Mouse (Mus musculus): Measurements from ENCODE around the gene Mael.
A peak's percentile ranks its signal among the peaks of the same experiment; 100 is the strongest.

Gene Mael

GRCm38 (mm10) chr1:166238315-166238969, at the start of gene Mael:
Gene Mael, minus strand, starts transcription at chr1:166238747.
- no peak for DNase-seq

GRCm38 (mm10) chr1:166286231-166286630, 47.7 kb upstream of the Mael start:
- DNase-seq = no peak

DNA sequence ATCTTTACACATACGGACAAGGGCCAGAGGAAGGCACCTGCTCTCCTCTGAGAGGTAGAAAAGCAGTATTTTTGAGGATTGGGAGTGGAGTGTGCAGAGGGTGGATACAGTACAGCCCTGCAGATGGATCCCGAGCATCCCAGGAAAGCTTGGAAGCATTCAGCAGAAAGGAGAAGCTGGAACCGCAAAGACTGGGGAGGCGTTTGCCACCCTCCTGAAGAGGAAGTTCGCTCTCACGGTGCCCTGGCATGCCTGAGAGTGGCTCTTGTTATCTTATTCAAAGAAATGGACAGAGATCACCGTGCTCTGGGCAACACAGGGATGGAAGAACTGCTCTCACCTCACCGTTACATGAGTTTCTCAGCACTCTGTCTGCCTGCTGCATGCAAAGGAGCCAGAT, 45.8 kb upstream of the Mael start:
- DNase-seq = no peak

GRCm38 (mm10) chr1:166283451-166283850, 44.9 kb upstream of the Mael start:
- DNase-seq = no peak

DNA sequence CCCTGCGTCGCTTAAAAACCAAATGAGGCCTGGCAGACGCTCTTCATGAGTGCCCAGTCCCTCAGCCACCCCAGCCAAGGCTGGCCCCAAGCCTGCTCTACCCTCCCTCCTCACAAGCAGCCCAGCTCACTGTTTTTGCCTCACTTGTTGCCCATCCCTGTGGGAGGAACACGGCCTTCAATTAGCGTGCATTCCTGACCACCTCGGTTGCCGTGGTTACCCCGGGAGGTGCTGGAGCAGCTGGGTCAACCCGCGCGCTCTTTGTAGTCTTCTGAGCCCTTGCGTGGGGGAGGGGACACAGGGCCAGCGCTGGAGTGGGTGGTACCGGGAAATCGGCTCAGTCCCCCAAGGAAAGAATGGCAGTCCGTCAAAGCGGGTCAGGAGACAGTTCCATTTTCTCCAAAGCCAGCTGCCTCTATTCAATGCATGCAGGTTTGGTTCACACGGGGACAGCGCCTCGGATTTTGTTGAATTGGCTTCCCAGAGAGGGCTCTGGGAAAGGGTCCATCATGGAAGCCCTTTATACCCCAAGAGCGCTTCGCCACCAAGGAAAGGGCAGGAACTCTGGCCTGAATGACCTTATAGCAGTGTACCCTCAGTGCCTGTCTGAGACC, 44.2 kb upstream of the Mael start:
- peak; percentile 34 for DNase-seq

GRCm38 (mm10) chr1:166281836-166282235, 43.3 kb upstream of the Mael start:
- DNase-seq = no peak

GRCm38 (mm10) chr1:166281287-166281686, 42.7 kb upstream of the Mael start:
- no peak for DNase-seq

DNA sequence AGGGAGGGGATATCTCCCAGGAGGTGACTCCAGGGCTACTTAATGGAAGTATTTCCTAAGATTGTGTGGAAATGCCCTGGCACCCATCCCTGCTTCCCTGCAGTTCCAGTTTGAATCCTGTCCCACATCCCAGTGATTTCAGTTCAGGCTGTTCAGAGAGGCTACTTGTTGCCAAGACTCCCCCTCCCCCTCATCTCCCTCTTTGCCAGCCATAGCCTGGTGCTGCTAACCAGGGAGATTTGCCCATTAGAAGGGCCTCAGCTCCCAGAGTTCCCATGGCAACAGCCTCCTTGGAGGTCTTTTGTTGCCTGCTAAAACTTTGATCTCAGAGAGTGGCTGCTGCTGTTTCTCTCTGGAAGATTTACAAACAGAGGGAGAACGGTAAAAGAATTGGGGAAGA, 42.0 kb upstream of the Mael start:
- peak; percentile 46 for DNase-seq

DNA sequence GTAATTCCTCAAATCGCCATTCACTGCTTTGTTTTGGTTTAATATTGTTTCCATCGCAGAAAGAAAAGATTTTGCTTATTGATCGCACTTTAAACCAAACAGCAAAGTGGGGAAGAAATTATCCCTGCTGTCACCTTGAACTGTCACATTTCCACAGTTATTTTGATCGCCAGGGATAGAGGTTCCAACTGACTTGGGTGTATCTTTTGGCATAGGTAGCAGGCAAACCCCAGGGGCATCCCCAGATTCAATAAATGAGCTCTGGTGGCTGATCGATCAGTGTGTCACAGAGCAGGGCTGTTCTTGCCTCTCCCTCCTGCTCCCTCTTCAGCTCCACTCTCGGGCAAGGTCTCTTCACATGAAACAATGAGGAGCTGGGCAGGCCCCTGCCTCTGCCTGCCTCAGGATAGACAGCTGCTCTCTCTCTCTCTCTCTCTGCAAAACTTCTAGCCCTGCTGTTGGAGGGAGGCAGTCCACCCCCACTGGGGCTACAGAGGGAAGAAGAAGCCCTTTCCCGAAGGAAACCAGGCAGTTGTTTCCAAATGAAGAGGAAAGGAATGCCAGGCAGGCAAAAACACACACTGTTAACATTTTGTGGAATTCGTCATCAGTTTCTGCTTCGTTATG, 41.1 kb upstream of the Mael start:
- no peak for DNase-seq

DNA sequence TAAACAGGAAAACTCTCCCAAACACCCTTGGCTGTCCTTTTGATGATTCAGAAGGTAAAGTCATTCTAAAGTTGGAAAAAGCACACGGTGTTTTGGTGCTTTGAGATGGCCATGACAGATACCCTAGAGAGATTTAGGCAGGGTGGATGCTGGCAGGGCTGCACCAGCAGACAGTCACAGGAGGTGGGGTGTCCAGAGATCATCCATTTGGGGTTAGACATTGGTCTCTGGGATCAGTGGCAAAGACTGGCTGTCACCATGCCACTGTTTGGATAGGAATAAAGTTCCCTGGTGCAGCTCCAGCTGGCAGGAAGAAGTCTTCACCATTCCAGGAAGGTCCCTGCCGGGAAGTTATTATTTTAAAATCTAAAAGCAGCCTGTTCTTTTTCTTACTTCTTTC, 40.2 kb upstream of the Mael start:
- DNase-seq = no peak

DNA sequence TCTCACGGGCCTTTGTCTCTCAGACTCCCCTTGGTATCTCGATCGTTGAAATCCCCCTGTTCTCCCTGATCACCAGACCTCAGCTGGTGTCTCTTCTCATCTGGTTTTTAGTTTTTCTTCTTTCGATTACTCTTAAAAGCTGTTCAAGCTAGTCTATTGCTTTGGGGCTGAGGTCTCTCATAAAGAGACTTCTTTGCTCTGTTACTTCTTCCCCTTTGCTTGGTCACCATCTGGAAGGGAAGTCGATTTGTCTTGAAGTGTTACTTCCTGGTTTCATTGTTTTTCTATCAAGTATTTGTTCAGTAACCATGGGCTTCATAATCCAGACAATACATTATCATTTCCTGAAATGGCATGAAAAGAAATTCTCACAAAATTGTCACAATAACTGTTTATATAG, 29.7 kb upstream of the Mael start:
- DNase-seq = no peak

GRCm38 (mm10) chr1:166266918-166267317, 28.4 kb upstream of the Mael start:
- DNase-seq = no peak

DNA sequence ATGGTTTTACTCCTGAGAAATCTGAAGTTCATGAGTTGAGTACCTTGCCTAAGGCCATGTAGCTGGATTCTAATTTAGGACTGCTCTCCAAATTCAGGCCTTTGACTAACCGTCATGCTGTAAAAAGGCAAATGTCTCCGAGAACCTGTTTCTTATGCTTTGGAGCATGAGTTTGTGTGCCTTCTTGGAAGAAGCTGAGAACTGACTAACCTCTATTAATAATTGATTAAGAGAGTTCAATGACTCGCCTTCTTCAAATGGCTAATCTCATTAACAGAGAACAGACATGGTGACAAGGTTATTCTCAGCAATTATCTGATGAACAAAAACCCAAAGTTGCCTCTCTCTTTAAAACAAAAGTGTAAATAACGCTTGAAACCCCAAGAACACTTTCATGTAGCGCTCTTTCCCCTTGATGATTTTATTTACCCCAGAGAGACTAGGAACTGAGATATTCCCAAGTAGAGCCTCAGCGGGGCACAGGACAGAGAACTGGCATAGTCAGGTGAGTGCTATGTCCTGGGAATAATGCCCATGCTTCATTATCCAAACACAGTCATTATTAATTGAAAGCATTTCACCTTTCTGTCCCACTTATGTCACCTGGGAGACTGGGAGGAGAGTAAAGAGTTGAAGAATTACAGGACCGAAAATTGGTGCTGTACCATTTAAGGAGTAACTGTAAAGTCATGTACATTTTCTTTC, 27.6 kb upstream of the Mael start:
- no peak for DNase-seq

GRCm38 (mm10) chr1:166259526-166259925, 21.0 kb upstream of the Mael start:
- DNase-seq = no peak

- no peak for DNase-seq
These were observed 18.4 kb upstream of the Mael start for GRCm38 (mm10) chr1:166256898-166257297.

GRCm38 (mm10) chr1:166256302-166256701, 17.8 kb upstream of the Mael start:
- DNase-seq = no peak

DNA sequence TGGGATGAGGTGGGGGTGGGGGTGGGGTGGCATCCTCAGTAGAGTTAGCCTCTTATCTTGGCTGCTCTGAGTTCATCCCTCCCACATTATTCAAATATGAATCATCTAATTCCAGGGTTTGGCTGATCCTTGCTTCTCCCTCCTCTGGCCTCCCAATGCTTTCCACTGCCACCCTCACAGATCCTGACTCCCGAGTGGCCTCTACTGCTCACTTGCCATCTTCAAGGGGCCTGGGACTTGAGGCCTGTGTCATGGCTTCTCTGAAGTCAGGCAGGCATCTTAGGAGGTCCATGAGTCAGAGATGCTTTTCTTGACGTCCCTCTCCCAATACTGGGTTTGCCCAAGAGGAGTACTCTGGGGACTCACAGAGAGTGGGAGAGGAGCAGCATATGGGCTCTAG, 17.1 kb upstream of the Mael start:
- DNase-seq = no peak

GRCm38 (mm10) chr1:166255091-166255490, 16.5 kb upstream of the Mael start:
- DNase-seq = no peak

GRCm38 (mm10) chr1:166253898-166254894, 15.6 kb upstream of the Mael start, which contains the start of gene Ildr2:
Gene Ildr2, plus strand, starts transcription at chr1:166254139.
- DNase-seq = peak; percentile 16

DNA sequence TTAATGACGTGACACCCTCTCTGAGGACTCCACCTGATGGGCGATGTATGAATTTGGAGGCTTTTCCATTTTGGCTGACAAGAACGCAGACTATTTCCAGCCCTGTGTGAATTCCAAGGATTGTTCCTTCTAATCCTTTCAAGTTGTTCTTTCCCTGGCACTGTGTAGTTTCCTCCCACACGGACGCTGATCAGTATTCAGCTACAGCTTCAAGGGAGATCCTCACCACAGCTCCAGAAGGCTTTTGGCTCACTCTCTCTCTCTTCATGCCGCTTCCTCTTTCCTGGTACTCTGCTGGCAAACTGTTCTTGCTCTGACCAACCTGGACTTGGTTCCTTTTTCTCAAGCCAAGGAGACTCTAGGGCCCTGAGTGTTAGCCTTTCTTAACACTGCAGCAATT, 5.7 kb upstream of the Mael start:
- DNase-seq = no peak

- no peak for DNase-seq
These were observed 24.4 kb downstream of the Mael start for GRCm38 (mm10) chr1:166214181-166214580.

- DNase-seq = no peak
These were observed 29.2 kb downstream of the Mael start for GRCm38 (mm10) chr1:166209371-166209770.
